Mouse (Mus musculus) frontal cortex, adult (tissue): ENCODE results near the gene Gm14632.
"Not testable (repeated sequence)": the region's sequence is repeated elsewhere in the genome, so short reads cannot be mapped to it uniquely, and the experiment has no call there.

Source experiments
- ATAC-seq: cut with Nextera tagmentation; 2 replicates; pipeline ENCODE4 v1.9.2; 2017; ENCODE audit warnings: mild to moderate bottlenecking, moderate library complexity, mixed read lengths; ENCODE audit not compliant: low TSS enrichment

The Gm14632 gene

GRCm38 (mm10) chrX:30329472-30329871 is at the start of gene Gm14632:
Gene Gm14632, plus strand, starts transcription at chrX:30329772.
- not testable (repeated sequence) for ATAC-seq
